27 mouse cellular contexts compared by ENCODE assay signal in genomic region chr3:27145733-27146132, GRCm38 (mm10). TPM values are rescaled to one million over a fixed set of nuclear protein-coding genes. Genes with fewer than 3 reads are reported as not detected.
A peak's percentile ranks its signal among the peaks of the same experiment; 100 is the strongest.
DNase-seq lines count a peak whose midpoint lies in the region; ATAC-seq lines count a peak whose summit lies in the region.
"Had no signal": no experiment of that assay in that cellular context is flagged by ENCODE, and none has a peak within 500 bp of the region (broad histone marks: within the 10 kb centered on the region; RNA-seq: fewer than 3 reads in every experiment).

No protein-coding gene starts in this region.

- no peak for ATAC-seq in kidney, embryonic 15.5 days (replicated peaks; ENCODE audit: low FRiP score)

- no peak overlapping the region for H3K27ac ChIP-seq in kidney, embryonic 15.5 days
- H3K27ac ChIP-seq: embryonic facial prominence, embryonic 13.5 days; forebrain, embryonic 12.5 days; heart, adult 2 months; heart, embryonic 13.5 days; hindbrain, embryonic 12.5 days; left cerebral cortex, adult 2 months; lung, embryonic 15.5 days; neural tube, embryonic 13.5 days; stomach, embryonic 15.5 days had no signal

- H3K9me3 ChIP-seq in kidney, embryonic 15.5 days (replicated peaks): no peaks in the 10 kb centered on the region
- H3K9me3 ChIP-seq: embryonic facial prominence, embryonic 13.5 days; forebrain, embryonic 12.5 days; G1E; heart, embryonic 13.5 days; hindbrain, embryonic 12.5 days; lung, embryonic 15.5 days; neural tube, embryonic 13.5 days; stomach, embryonic 15.5 days had no signal

- H3K4me2 ChIP-seq in kidney, embryonic 15.5 days: no peak overlapping the region
- H3K4me2 ChIP-seq: embryonic facial prominence, embryonic 13.5 days; forebrain, embryonic 12.5 days; heart, embryonic 13.5 days; hindbrain, embryonic 12.5 days; lung, embryonic 15.5 days; neural tube, embryonic 13.5 days; stomach, embryonic 15.5 days had no signal

- 82% methylated on average over 7 of the region's 7 CpGs for WGBS in kidney, embryonic 15.5 days

- no peaks in the 10 kb centered on the region for H3K4me1 ChIP-seq in kidney, embryonic 15.5 days
- H3K4me1 ChIP-seq: embryonic facial prominence, embryonic 13.5 days; forebrain, embryonic 12.5 days; heart, embryonic 13.5 days; hindbrain, embryonic 12.5 days; lung, embryonic 15.5 days; neural tube, embryonic 13.5 days; stomach, embryonic 15.5 days had no signal

- no peak overlapping the region for H3K4me3 ChIP-seq in kidney, embryonic 15.5 days (replicated peaks)
- H3K4me3 ChIP-seq: embryonic facial prominence, embryonic 13.5 days; erythroblast, embryonic 14.5 days; forebrain, embryonic 12.5 days; heart, adult 2 months; heart, embryonic 13.5 days; hindbrain, embryonic 12.5 days; left cerebral cortex, adult 2 months; lung, embryonic 15.5 days; myocyte; neural tube, embryonic 13.5 days; stomach, embryonic 15.5 days had no signal

- DNase-seq in kidney, adult 18-20 months: peak; percentile 36
- peak; percentile 48 for DNase-seq in ZHBTc4 (ENCODE audit: low read depth, low spot score)
- DNase-seq in kidney, postnatal 10 days: peak; percentile 18
- DNase-seq in yolk sac, embryonic 10.5 days (ENCODE audit: low spot score): peak; percentile 58
- DNase-seq in thymus, postnatal 0 days (ENCODE audit: low spot score): no peak
- no peak for DNase-seq in left cerebral cortex, adult 18-20 months (ENCODE audit: low spot score in 2 of 2)
- DNase-seq: adrenal gland, postnatal 10 days; cerebellum, adult 18-20 months; cerebellum, postnatal 25 days; gastrocnemius, postnatal 36 days; heart, adult 2 months; layer of hippocampus, adult 9-11 months; lung, postnatal 4 days; midbrain, embryonic 14.5 days; thymus, postnatal 4 days had no signal

- H3K36me3 ChIP-seq in kidney, embryonic 15.5 days: peaks cover 87% of the 10 kb centered on the region

- no peak overlapping the region for H3K9ac ChIP-seq in kidney, embryonic 15.5 days
- H3K9ac ChIP-seq: embryonic facial prominence, embryonic 13.5 days; forebrain, embryonic 12.5 days; heart, embryonic 13.5 days; hindbrain, embryonic 12.5 days; lung, embryonic 15.5 days; neural tube, embryonic 13.5 days; stomach, embryonic 15.5 days had no signal

- H3K27me3 ChIP-seq in kidney, embryonic 15.5 days: no peaks in the 10 kb centered on the region
- H3K27me3 ChIP-seq: embryonic facial prominence, embryonic 13.5 days; forebrain, embryonic 12.5 days; heart, embryonic 13.5 days; hindbrain, embryonic 12.5 days; lung, embryonic 15.5 days; neural tube, embryonic 13.5 days; stomach, embryonic 15.5 days had no signal

RNA-seq across cellular contexts. Expression of gene Ect2, which starts 7.9 kb away (rescaled TPM):
- polyA plus RNA-seq in kidney, embryonic 15.5 days (2015; fragmentation: Nextera tagmentation; extraction: Ambion mirVana): 60.9 and 66.7 TPM in 2 replicates
- polyA plus RNA-seq in thymus, postnatal 0 days (2015; fragmentation: Nextera tagmentation; extraction: Ambion mirVana): 45.2 and 49.4 TPM in 2 replicates
- 1 to 10 TPM in 1 of 2 experiments, under 1 TPM in 1; 0.30 to 1.1 TPM for total RNA-seq in left cerebral cortex, adult 18-20 months (2021)

RNA-seq across cellular contexts. Expression of gene Nceh1, which starts 37.0 kb away (rescaled TPM):
- 15.8 and 16.3 TPM in 2 replicates for polyA plus RNA-seq in kidney, embryonic 15.5 days (2015; fragmentation: Nextera tagmentation; extraction: Ambion mirVana)
- polyA plus RNA-seq in thymus, postnatal 0 days (2015; fragmentation: Nextera tagmentation; extraction: Ambion mirVana): 11.1 and 14.3 TPM in 2 replicates
- total RNA-seq in left cerebral cortex, adult 18-20 months (2021): 100 to 1,000 TPM; 114 to 130 TPM

Comparison
In these comparisons a context has a peak if more than half of its experiments do, and no peak if none do; other contexts are left out.
1. DNase-seq: peak in kidney, adult 18-20 months (single experiment), ZHBTc4 (single experiment), kidney, postnatal 10 days (single experiment) and yolk sac, embryonic 10.5 days (single experiment); none in thymus, postnatal 0 days (single experiment) and left cerebral cortex, adult 18-20 months (0 of 2).